Mouse (Mus musculus): Measurements from ENCODE around the gene Erbb4.

Erbb4 gene

GRCm38 (mm10) chr1:68123541-68123940 is 984.3 kb downstream of the Erbb4 start:
- no peak for DNase-seq (ENCODE audit: extremely low read depth, insufficient read length, low spot score)

GRCm38 (mm10) chr1:68120364-68120763 is 987.5 kb downstream of the Erbb4 start:
- no peak for DNase-seq (ENCODE audit: extremely low read depth, insufficient read length, low spot score)

- no peak for DNase-seq (ENCODE audit: extremely low read depth, insufficient read length, low spot score)
These were observed 992.1 kb downstream of the Erbb4 start for GRCm38 (mm10) chr1:68115721-68116120.

GRCm38 (mm10) chr1:68106543-68106860 is 1001.4 kb downstream of the Erbb4 start:
- DNase-seq (ENCODE audit: extremely low read depth, insufficient read length, low spot score) = no peak

GRCm38 (mm10) chr1:68105834-68106542 is 1001.9 kb downstream of the Erbb4 start:
- DNase-seq (ENCODE audit: extremely low read depth, insufficient read length, low spot score) = no peak

- DNase-seq (ENCODE audit: extremely low read depth, insufficient read length, low spot score) = no peak
These were observed 1018.2 kb downstream of the Erbb4 start for GRCm38 (mm10) chr1:68089623-68090022.

GRCm38 (mm10) chr1:68056494-68056893 is 1051.4 kb downstream of the Erbb4 start:
- no peak for DNase-seq (ENCODE audit: extremely low read depth, insufficient read length, low spot score)

- no peak for DNase-seq (ENCODE audit: extremely low read depth, insufficient read length, low spot score)
These were observed 1053.1 kb downstream of the Erbb4 start for GRCm38 (mm10) chr1:68054715-68055114.

GRCm38 (mm10) chr1:68049856-68050255 is 1058.0 kb downstream of the Erbb4 start:
- DNase-seq (ENCODE audit: extremely low read depth, insufficient read length, low spot score) = no peak

- DNase-seq (ENCODE audit: extremely low read depth, insufficient read length, low spot score) = no peak
These were observed 1060.7 kb downstream of the Erbb4 start for GRCm38 (mm10) chr1:68047139-68047538.

GRCm38 (mm10) chr1:68046551-68046970 is 1061.3 kb downstream of the Erbb4 start:
- DNase-seq (ENCODE audit: extremely low read depth, insufficient read length, low spot score) = no peak

GRCm38 (mm10) chr1:68024086-68024940 is 1083.5 kb downstream of the Erbb4 start:
- no peak for DNase-seq (ENCODE audit: extremely low read depth, insufficient read length, low spot score)

- DNase-seq (ENCODE audit: extremely low read depth, insufficient read length, low spot score) = no peak
These were observed 1087.8 kb downstream of the Erbb4 start for GRCm38 (mm10) chr1:68020020-68020419.

- DNase-seq (ENCODE audit: extremely low read depth, insufficient read length, low spot score) = no peak
These were observed 1088.2 kb downstream of the Erbb4 start for GRCm38 (mm10) chr1:68019618-68020017.
